Mouse (Mus musculus): ENCODE results near the gene Ksr2. TPM values are rescaled to one million over a fixed set of nuclear protein-coding genes. Genes with fewer than 3 reads are reported as not detected.
A peak's percentile ranks its signal among the peaks of the same experiment; 100 is the strongest.

Ksr2 gene
- polyA plus RNA-seq, 1 experiment from 2014 or later: 0.16 TPM

DNA sequence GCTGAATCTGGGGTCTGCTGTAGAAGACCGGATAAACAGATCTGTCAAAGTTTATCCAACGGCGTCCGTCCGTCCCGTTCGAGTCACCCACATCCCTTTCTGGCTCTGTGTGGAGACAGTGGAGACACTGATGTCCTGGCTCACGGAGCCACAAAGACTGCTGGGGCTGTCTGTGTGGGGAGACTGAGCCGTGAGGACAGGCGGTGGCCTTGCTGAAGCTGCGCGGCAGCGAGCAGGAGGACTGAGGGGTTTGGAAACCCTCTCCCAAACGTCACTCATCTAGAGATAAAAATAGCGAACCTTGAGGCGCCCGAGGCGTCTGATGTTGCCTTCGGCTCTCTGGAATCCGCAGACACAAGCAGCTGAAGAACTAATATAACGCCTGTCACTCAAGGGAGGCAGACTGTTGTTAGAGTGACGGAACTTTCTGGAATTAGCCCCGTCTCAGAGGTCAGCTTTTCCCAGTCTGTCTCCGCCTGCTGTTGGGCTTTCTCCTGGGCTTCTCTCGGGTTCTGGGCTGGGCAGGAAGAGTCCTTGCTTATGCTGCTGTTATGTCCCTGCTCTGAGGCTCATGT lies 133.0 kb downstream of the Ksr2 start:
- H3K27ac ChIP-seq (replicated peaks): no peak overlapping the region
- H3K9me3 ChIP-seq (ENCODE audit: control insufficient read depth, low read length): no peaks in the 10 kb centered on the region
- DNase-seq (ENCODE audit: low spot score) (no peak), ATAC-seq (ENCODE audit: low FRiP score, low TSS enrichment) (no peak)
- H3K4me1 ChIP-seq (replicated peaks; ENCODE audit: control insufficient read depth, insufficient read depth): no peaks in the 10 kb centered on the region
- no peaks in the 10 kb centered on the region for H3K36me3 ChIP-seq (ENCODE audit: control insufficient read depth, insufficient read depth, low read length)
- TF ChIP-seq CTCF (IDR thresholded peaks at IDR 0.05; ENCODE audit: low read depth) (no peak), EP300 (optimal IDR thresholded peaks at IDR 0.05) (no peak)
- no peaks in the 10 kb centered on the region for H3K27me3 ChIP-seq (ENCODE audit: control insufficient read depth, insufficient read depth, low read length)
- no peak overlapping the region for H3K9ac ChIP-seq (ENCODE audit: low read length)
- WGBS: 61% methylated on average over 25 of the region's 25 CpGs
- no peak overlapping the region for H3K4me2 ChIP-seq (replicated peaks; ENCODE audit: low read depth)
- no peak overlapping the region for H3K4me3 ChIP-seq (ENCODE audit: low read depth, low read length)

DNA sequence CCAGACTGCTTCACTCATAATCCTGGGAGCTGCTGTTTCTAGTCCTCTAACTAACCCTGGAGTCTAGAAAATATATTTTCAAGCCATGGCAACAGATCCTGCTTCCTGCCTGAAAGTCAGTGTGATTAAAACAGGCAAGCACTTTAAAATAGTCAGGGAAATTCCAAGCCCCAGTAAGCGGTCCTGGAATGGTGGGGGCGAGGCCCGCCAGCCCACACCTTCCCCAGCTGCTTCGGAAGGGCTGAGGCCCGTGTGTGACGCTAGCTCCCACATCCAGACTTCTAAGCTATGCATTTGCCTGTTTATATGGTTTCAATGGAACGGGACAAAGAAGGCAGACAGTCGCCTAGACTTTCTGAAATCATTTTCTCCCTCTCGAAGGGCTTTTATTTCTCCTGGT lies 137.2 kb downstream of the Ksr2 start:
- H3K9me3 ChIP-seq (ENCODE audit: control insufficient read depth, low read length): no peaks in the 10 kb centered on the region
- no peaks in the 10 kb centered on the region for H3K36me3 ChIP-seq (ENCODE audit: control insufficient read depth, insufficient read depth, low read length)
- TF ChIP-seq EP300 (optimal IDR thresholded peaks at IDR 0.05) (no peak), CTCF (IDR thresholded peaks at IDR 0.05; ENCODE audit: low read depth) (no peak)
- DNase-seq (ENCODE audit: low spot score) (no peak), ATAC-seq (ENCODE audit: low FRiP score, low TSS enrichment) (no peak)
- 30% methylated on average over 9 of the region's 9 CpGs for WGBS
- H3K9ac ChIP-seq (ENCODE audit: low read length): no peak overlapping the region
- H3K4me1 ChIP-seq (replicated peaks; ENCODE audit: control insufficient read depth, insufficient read depth): no peaks in the 10 kb centered on the region
- no peak overlapping the region for H3K27ac ChIP-seq (replicated peaks)
- H3K4me3 ChIP-seq (ENCODE audit: low read depth, low read length): no peak overlapping the region
- no peak overlapping the region for H3K4me2 ChIP-seq (replicated peaks; ENCODE audit: low read depth)
- no peaks in the 10 kb centered on the region for H3K27me3 ChIP-seq (ENCODE audit: control insufficient read depth, insufficient read depth, low read length)

DNA sequence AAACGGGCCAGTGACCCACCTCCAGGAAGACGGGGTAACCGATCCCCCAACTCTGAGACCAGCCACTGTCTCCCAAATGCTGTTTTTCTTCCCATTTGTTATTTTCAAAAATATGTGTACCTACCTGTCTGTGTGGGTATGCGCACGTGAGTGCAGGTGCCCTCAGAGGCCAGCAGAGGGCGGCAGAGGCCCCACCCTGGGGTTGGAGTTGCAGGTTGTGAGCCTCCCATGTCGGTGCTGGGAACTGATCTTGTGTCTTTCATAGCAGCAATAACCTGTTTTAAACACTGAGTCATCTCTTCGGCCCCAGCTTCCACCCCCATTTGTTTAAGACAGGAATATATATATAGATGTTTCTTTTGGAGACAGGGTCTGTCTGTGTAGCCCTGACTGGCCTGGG lies 138.3 kb downstream of the Ksr2 start:
- Histone ChIP-seq H3K4me2 (replicated peaks; ENCODE audit: low read depth) (no peak overlapping the region), H3K27ac (replicated peaks) (no peak overlapping the region), H3K9ac (ENCODE audit: low read length) (no peak overlapping the region), H3K27me3 (ENCODE audit: control insufficient read depth, insufficient read depth, low read length) (no peaks in the 10 kb centered on the region), H3K4me3 (ENCODE audit: low read depth, low read length) (no peak overlapping the region), H3K36me3 (ENCODE audit: control insufficient read depth, insufficient read depth, low read length) (no peaks in the 10 kb centered on the region), H3K4me1 (replicated peaks; ENCODE audit: control insufficient read depth, insufficient read depth) (no peaks in the 10 kb centered on the region), H3K9me3 (ENCODE audit: control insufficient read depth, low read length) (no peaks in the 10 kb centered on the region)
- no peak for DNase-seq (ENCODE audit: low spot score)
- TF ChIP-seq EP300 (optimal IDR thresholded peaks at IDR 0.05) (no peak), CTCF (IDR thresholded peaks at IDR 0.05; ENCODE audit: low read depth) (peak; percentile 12; the same call in 1 of the 2 replicates)
- ATAC-seq (ENCODE audit: low FRiP score, low TSS enrichment): no peak
- 92% methylated on average over 8 of the region's 8 CpGs for WGBS

DNA sequence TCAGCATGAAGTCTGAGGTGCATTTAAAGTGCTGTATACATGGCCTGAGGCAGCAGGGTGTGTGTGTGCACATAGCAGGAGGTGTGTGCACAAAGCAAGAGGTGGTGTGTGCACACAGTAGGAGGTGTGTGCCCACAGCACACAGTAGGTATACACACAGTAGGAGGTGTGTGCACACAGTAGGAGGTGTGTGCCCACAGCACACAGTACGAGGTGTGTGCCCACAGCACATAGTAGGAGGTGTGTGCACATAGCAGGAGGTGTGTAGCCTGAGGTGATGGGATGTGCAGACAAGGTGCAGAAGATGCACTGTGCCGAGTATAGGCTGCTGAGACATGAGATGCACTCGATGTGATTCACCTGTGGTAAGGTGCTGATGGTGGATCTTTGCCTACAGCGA lies 140.7 kb downstream of the Ksr2 start:
- Histone ChIP-seq H3K4me3 (ENCODE audit: low read depth, low read length) (no peak overlapping the region), H3K4me2 (replicated peaks; ENCODE audit: low read depth) (no peak overlapping the region), H3K4me1 (replicated peaks; ENCODE audit: control insufficient read depth, insufficient read depth) (no peaks in the 10 kb centered on the region), H3K9me3 (ENCODE audit: control insufficient read depth, low read length) (no peaks in the 10 kb centered on the region), H3K27ac (replicated peaks) (no peak overlapping the region), H3K36me3 (ENCODE audit: control insufficient read depth, insufficient read depth, low read length) (no peaks in the 10 kb centered on the region), H3K9ac (ENCODE audit: low read length) (no peak overlapping the region), H3K27me3 (ENCODE audit: control insufficient read depth, insufficient read depth, low read length) (no peaks in the 10 kb centered on the region)
- peak; percentile 53; the same call in 1 of the 2 replicates for ATAC-seq (ENCODE audit: low FRiP score, low TSS enrichment)
- 76% methylated on average over 4 of the region's 4 CpGs for WGBS
- DNase-seq (ENCODE audit: low spot score): no peak
- TF ChIP-seq CTCF (IDR thresholded peaks at IDR 0.05; ENCODE audit: low read depth): no peak
- no peak for TF ChIP-seq EP300 (optimal IDR thresholded peaks at IDR 0.05)

DNA sequence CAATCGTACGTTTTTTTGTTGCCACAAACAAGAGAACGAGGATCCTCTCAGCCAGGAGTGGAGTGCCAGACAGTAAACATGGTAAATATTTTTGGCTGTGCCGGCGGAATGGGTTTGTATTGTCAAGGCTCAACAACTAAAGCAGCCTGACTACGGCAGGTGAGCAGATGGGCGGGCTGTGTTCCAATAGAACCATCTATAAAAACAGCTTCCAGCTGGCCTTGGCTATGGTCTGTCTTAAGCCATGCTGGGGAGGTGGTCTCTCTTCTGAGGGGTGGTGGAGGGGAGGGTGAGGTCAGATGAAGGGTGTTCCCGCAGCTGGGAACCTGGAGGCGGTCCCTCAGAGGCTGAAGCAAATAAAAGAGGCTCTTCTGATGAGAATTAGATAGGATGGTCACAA lies 142.8 kb downstream of the Ksr2 start:
- Histone ChIP-seq H3K27ac (replicated peaks) (no peak overlapping the region), H3K4me1 (replicated peaks; ENCODE audit: control insufficient read depth, insufficient read depth) (no peaks in the 10 kb centered on the region), H3K4me3 (ENCODE audit: low read depth, low read length) (no peak overlapping the region), H3K36me3 (ENCODE audit: control insufficient read depth, insufficient read depth, low read length) (no peaks in the 10 kb centered on the region), H3K9me3 (ENCODE audit: control insufficient read depth, low read length) (no peaks in the 10 kb centered on the region), H3K9ac (ENCODE audit: low read length) (no peak overlapping the region), H3K27me3 (ENCODE audit: control insufficient read depth, insufficient read depth, low read length) (no peaks in the 10 kb centered on the region), H3K4me2 (replicated peaks; ENCODE audit: low read depth) (no peak overlapping the region)
- no peak for DNase-seq (ENCODE audit: low spot score)
- no peak for ATAC-seq (ENCODE audit: low FRiP score, low TSS enrichment)
- TF ChIP-seq EP300 (optimal IDR thresholded peaks at IDR 0.05): no peak
- TF ChIP-seq CTCF (IDR thresholded peaks at IDR 0.05; ENCODE audit: low read depth): no peak
- WGBS: 64% methylated on average over 9 of the region's 9 CpGs

DNA sequence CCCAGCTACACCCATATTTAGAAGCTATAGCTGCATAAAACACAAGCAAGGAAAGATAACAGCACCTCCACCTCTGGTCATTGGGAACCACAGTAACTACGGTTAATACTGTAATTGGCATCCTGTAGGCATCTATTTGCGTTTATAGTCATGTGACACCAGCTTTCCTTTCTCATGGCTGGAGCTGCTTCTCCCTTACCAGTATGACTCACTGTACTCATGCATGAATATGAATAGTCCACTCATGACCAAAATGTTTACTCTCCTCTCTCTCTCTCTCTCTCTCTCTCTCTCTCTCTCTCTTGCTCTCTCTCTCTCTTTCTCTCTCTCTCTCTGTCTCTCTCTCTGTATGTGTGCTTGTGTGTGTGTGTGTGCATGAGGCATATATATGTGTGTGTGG lies 147.3 kb downstream of the Ksr2 start:
- Histone ChIP-seq H3K9ac (ENCODE audit: low read length) (no peak overlapping the region), H3K4me1 (replicated peaks; ENCODE audit: control insufficient read depth, insufficient read depth) (no peaks in the 10 kb centered on the region)

More for the DNA sequence above, 147.3 kb downstream of the Ksr2 start:
- Histone ChIP-seq H3K27ac (replicated peaks) (no peak overlapping the region), H3K27me3 (ENCODE audit: control insufficient read depth, insufficient read depth, low read length) (no peaks in the 10 kb centered on the region), H3K4me2 (replicated peaks; ENCODE audit: low read depth) (no peak overlapping the region), H3K4me3 (ENCODE audit: low read depth, low read length) (no peak overlapping the region), H3K9me3 (ENCODE audit: control insufficient read depth, low read length) (no peaks in the 10 kb centered on the region), H3K36me3 (ENCODE audit: control insufficient read depth, insufficient read depth, low read length) (no peaks in the 10 kb centered on the region)
- ATAC-seq (ENCODE audit: low FRiP score, low TSS enrichment) (peak; percentile 51; the same call in 1 of the 2 replicates), DNase-seq (ENCODE audit: low spot score) (no peak)
- no peak for TF ChIP-seq EP300 (optimal IDR thresholded peaks at IDR 0.05)
- WGBS: 76% methylated on average over 2 of the region's 2 CpGs
